Mouse (Mus musculus) embryonic facial prominence, embryonic 12.5 days (tissue): ENCODE data around the gene Kcnk15. TPM values are rescaled to one million over a fixed set of nuclear protein-coding genes. Genes with fewer than 3 reads are reported as not detected.

Source experiments
- ATAC-seq: fragments of 200-750 bp; cut with Nextera tagmentation; 2 replicates; pipeline ENCODE4 v1.8.0; 2017; ENCODE audit not compliant: insufficient number of reproducible peaks, insufficient read depth, low FRiP score, low TSS enrichment
- H3K27ac ChIP-seq: fragments of 300-500 bp; sonication (generic); 2 replicates; pipeline ENCODE4 v1.5.1; 2016; ENCODE audit warnings: mild to moderate bottlenecking
- H3K27me3 ChIP-seq: fragments of 300-500 bp; sonication (generic); 2 replicates; pipeline ENCODE4 v1.6.1; 2016; ENCODE audit warnings: mild to moderate bottlenecking, moderate library complexity
- H3K36me3 ChIP-seq: fragments of 300-500 bp; sonication (generic); 2 replicates; pipeline ENCODE4 v1.6.1; 2016; ENCODE audit warnings: mild to moderate bottlenecking
- H3K4me1 ChIP-seq: fragments of 300-500 bp; sonication (generic); 2 replicates; pipeline ENCODE4 v1.6.1; 2016
- H3K4me2 ChIP-seq: fragments of 300-500 bp; sonication (generic); replicated peaks from 2 replicates; pipeline ENCODE4 v1.6.1; 2016; ENCODE audit warnings: mild to moderate bottlenecking, moderate library complexity
- H3K4me3 ChIP-seq: fragments of 300-500 bp; sonication (generic); 2 replicates; pipeline ENCODE4 v1.5.1; 2016; ENCODE audit warnings: mild to moderate bottlenecking
- H3K9ac ChIP-seq: fragments of 300-500 bp; sonication (generic); 2 replicates; pipeline ENCODE4 v1.6.1; 2016; ENCODE audit warnings: mild to moderate bottlenecking, moderate library complexity
- H3K9me3 ChIP-seq: fragments of 300-500 bp; sonication (generic); 2 replicates; pipeline ENCODE4 v1.6.1; 2016; ENCODE audit warnings: mild to moderate bottlenecking, moderate library complexity
- WGBS: fragments of 180-500 bp; shearing (Covaris S2); methylation state at CpG from one replicate; pipeline ENCODE4 v1.1.7; 2016; 5-methylcytosine and 5-hydroxymethylcytosine counted together
- polyA plus RNA-seq: library from polyadenylated mRNA; unstranded; fragments of >200 nt; fragmentation: Nextera tagmentation; extraction: Ambion mirVana; gene quantifications from 2 replicates; pipeline ENCODE4 v1.2.1, GENCODE M21; 2016

Kcnk15 gene
- not detected in 2 replicates for polyA plus RNA-seq

- H3K4me1 ChIP-seq, result peaks cover 5% of the 10 kb centered on the region; the same call in 1 of the 2 replicates
- H3K4me2 ChIP-seq, result peak within 1 kb of the TSS; percentile 33
- no peak within 1 kb of the TSS for H3K27ac ChIP-seq
- WGBS, result 2% methylated on average over 38 of the region's 38 CpGs
- no peak for ATAC-seq
- H3K27me3 ChIP-seq, result peaks cover 84% of the 10 kb centered on the region
- no peaks in the 10 kb centered on the region for H3K36me3 ChIP-seq
- H3K4me3 ChIP-seq, result peak within 1 kb of the TSS; percentile 22
- no peaks in the 10 kb centered on the region for H3K9me3 ChIP-seq
- H3K9ac ChIP-seq, result no peak within 1 kb of the TSS
Observed at GRCm38 (mm10) chr2:163853461-163853901, at the start of gene Kcnk15. Kcnk15 (plus strand) TSS chr2:163853651.

- Histone ChIP-seq H3K36me3 (no peaks in the 10 kb centered on the region), H3K4me2 (no peak overlapping the region), H3K4me3 (no peak overlapping the region), H3K9ac (no peak overlapping the region), H3K9me3 (no peaks in the 10 kb centered on the region), H3K27ac (no peak overlapping the region), H3K4me1 (peaks cover 4% of the 10 kb centered on the region; the same call in 1 of the 2 replicates), H3K27me3 (no peaks in the 10 kb centered on the region)
- WGBS, result 76% methylated on average over 5 of the region's 5 CpGs
- ATAC-seq, result no peak
Observed at GRCm38 (mm10) chr2:163803838-163804237, 49.6 kb upstream of the Kcnk15 start.

GRCm38 (mm10) chr2:163809166-163809565 is 44.3 kb upstream of the Kcnk15 start:
- H3K4me1 ChIP-seq, result no peaks in the 10 kb centered on the region
- no peak overlapping the region for H3K9ac ChIP-seq
- no peak overlapping the region for H3K4me2 ChIP-seq
- no peak overlapping the region for H3K4me3 ChIP-seq
- H3K27ac ChIP-seq, result no peak overlapping the region
- H3K36me3 ChIP-seq, result no peaks in the 10 kb centered on the region
- H3K27me3 ChIP-seq, result no peaks in the 10 kb centered on the region
- no peak for ATAC-seq
- no peaks in the 10 kb centered on the region for H3K9me3 ChIP-seq
- 89% methylated on average over 4 of the region's 4 CpGs for WGBS

GRCm38 (mm10) chr2:163809704-163810103 is 43.7 kb upstream of the Kcnk15 start:
- Histone ChIP-seq H3K4me2 (no peak overlapping the region), H3K36me3 (no peaks in the 10 kb centered on the region), H3K9me3 (no peaks in the 10 kb centered on the region), H3K4me1 (no peaks in the 10 kb centered on the region), H3K27me3 (no peaks in the 10 kb centered on the region), H3K9ac (no peak overlapping the region), H3K27ac (no peak overlapping the region), H3K4me3 (no peak overlapping the region)
- ATAC-seq, result no peak
- 54% methylated on average over 7 of the region's 7 CpGs for WGBS

- Histone ChIP-seq H3K9ac (no peak overlapping the region), H3K27me3 (no peaks in the 10 kb centered on the region), H3K4me1 (no peaks in the 10 kb centered on the region), H3K9me3 (no peaks in the 10 kb centered on the region), H3K4me2 (no peak overlapping the region), H3K36me3 (no peaks in the 10 kb centered on the region), H3K4me3 (no peak overlapping the region), H3K27ac (no peak overlapping the region)
- no peak for ATAC-seq
- WGBS, result 62% methylated on average over 5 of the region's 5 CpGs
Observed at GRCm38 (mm10) chr2:163813077-163813476, 40.4 kb upstream of the Kcnk15 start.

GRCm38 (mm10) chr2:163814739-163815465 is 38.5 kb upstream of the Kcnk15 start:
- Histone ChIP-seq H3K4me2 (no peak overlapping the region), H3K27ac (no peak overlapping the region), H3K4me1 (no peaks in the 10 kb centered on the region), H3K36me3 (no peaks in the 10 kb centered on the region), H3K9me3 (no peaks in the 10 kb centered on the region), H3K4me3 (no peak overlapping the region), H3K27me3 (no peaks in the 10 kb centered on the region), H3K9ac (no peak overlapping the region)
- ATAC-seq, result no peak
- 84% methylated on average over 9 of the region's 9 CpGs for WGBS

GRCm38 (mm10) chr2:163820607-163821006 is 32.8 kb upstream of the Kcnk15 start, which contains the start of gene Ccn5:
Ccn5 (plus strand) TSS chr2:163820861.
- Histone ChIP-seq H3K9ac (no peak within 1 kb of the TSS), H3K27me3 (no peaks in the 10 kb centered on the region), H3K4me3 (no peak within 1 kb of the TSS), H3K4me2 (no peak within 1 kb of the TSS), H3K36me3 (no peaks in the 10 kb centered on the region), H3K9me3 (no peaks in the 10 kb centered on the region), H3K27ac (no peak within 1 kb of the TSS), H3K4me1 (peaks cover 5% of the 10 kb centered on the region; the same call in 1 of the 2 replicates)
- WGBS, result 59% methylated on average over 4 of the region's 4 CpGs
- no peak for ATAC-seq

GRCm38 (mm10) chr2:163823248-163823647 is 30.2 kb upstream of the Kcnk15 start:
- no peak overlapping the region for H3K9ac ChIP-seq
- no peak overlapping the region for H3K27ac ChIP-seq
- H3K4me2 ChIP-seq, result no peak overlapping the region
- H3K4me1 ChIP-seq, result peaks cover 5% of the 10 kb centered on the region; the same call in 1 of the 2 replicates
- no peaks in the 10 kb centered on the region for H3K9me3 ChIP-seq
- ATAC-seq, result no peak
- 7% methylated on average over 4 of the region's 4 CpGs for WGBS
- no peaks in the 10 kb centered on the region for H3K36me3 ChIP-seq
- H3K4me3 ChIP-seq, result no peak overlapping the region
- no peaks in the 10 kb centered on the region for H3K27me3 ChIP-seq

GRCm38 (mm10) chr2:163823771-163824170 is 29.7 kb upstream of the Kcnk15 start:
- ATAC-seq, result peak; percentile 32; the same call in 1 of the 2 replicates
- H3K36me3 ChIP-seq, result no peaks in the 10 kb centered on the region
- H3K4me2 ChIP-seq, result peak overlapping the region; percentile 34
- 18% methylated on average over 11 of the region's 11 CpGs for WGBS
- peaks cover 5% of the 10 kb centered on the region; the same call in 1 of the 2 replicates for H3K4me1 ChIP-seq
- no peak overlapping the region for H3K4me3 ChIP-seq
- no peak overlapping the region for H3K27ac ChIP-seq
- H3K9ac ChIP-seq, result no peak overlapping the region
- H3K9me3 ChIP-seq, result no peaks in the 10 kb centered on the region
- H3K27me3 ChIP-seq, result no peaks in the 10 kb centered on the region

- Histone ChIP-seq H3K9me3 (no peaks in the 10 kb centered on the region), H3K4me2 (no peak overlapping the region), H3K4me3 (no peak overlapping the region), H3K36me3 (no peaks in the 10 kb centered on the region), H3K27me3 (no peaks in the 10 kb centered on the region), H3K4me1 (peaks cover 5% of the 10 kb centered on the region; the same call in 1 of the 2 replicates), H3K27ac (no peak overlapping the region), H3K9ac (no peak overlapping the region)
- ATAC-seq, result no peak
- WGBS, result 64% methylated on average over 1 of the region's 1 CpGs
Observed at GRCm38 (mm10) chr2:163825861-163826260, 27.6 kb upstream of the Kcnk15 start.

- Histone ChIP-seq H3K27ac (no peak overlapping the region), H3K9me3 (no peaks in the 10 kb centered on the region), H3K27me3 (no peaks in the 10 kb centered on the region), H3K4me2 (no peak overlapping the region), H3K4me3 (no peak overlapping the region), H3K36me3 (no peaks in the 10 kb centered on the region), H3K4me1 (peaks cover 5% of the 10 kb centered on the region; the same call in 1 of the 2 replicates), H3K9ac (no peak overlapping the region)
- WGBS, result 80% methylated on average over 5 of the region's 5 CpGs
- ATAC-seq, result no peak
Observed at GRCm38 (mm10) chr2:163826494-163826893, 27.0 kb upstream of the Kcnk15 start.

- Histone ChIP-seq H3K4me2 (no peak overlapping the region), H3K27ac (no peak overlapping the region), H3K36me3 (no peaks in the 10 kb centered on the region), H3K4me1 (no peaks in the 10 kb centered on the region), H3K9me3 (no peaks in the 10 kb centered on the region), H3K4me3 (no peak overlapping the region), H3K9ac (no peak overlapping the region), H3K27me3 (no peaks in the 10 kb centered on the region)
- ATAC-seq, result no peak
- 29% methylated on average over 1 of the region's 1 CpGs for WGBS
Observed at GRCm38 (mm10) chr2:163831163-163831562, 22.3 kb upstream of the Kcnk15 start.
